Mouse (Mus musculus) myocyte (in vitro differentiated cells): Measurements from ENCODE around the gene Tceal7.

Source experiments
- E2F4 ChIP-seq: IDR thresholded peaks from one replicate; pipeline ENCODE4 v1.6.1; 2011; ENCODE audit warnings: mild to moderate bottlenecking, control low read depth, moderate library complexity; ENCODE audit not compliant: insufficient read depth
- POLR2A ChIP-seq: IDR thresholded peaks from one replicate; pipeline ENCODE4 v1.6.1; 2011; ENCODE audit warnings: low read depth, mild to moderate bottlenecking, control low read depth, moderate library complexity; ENCODE audit not compliant: insufficient read length

DNA sequence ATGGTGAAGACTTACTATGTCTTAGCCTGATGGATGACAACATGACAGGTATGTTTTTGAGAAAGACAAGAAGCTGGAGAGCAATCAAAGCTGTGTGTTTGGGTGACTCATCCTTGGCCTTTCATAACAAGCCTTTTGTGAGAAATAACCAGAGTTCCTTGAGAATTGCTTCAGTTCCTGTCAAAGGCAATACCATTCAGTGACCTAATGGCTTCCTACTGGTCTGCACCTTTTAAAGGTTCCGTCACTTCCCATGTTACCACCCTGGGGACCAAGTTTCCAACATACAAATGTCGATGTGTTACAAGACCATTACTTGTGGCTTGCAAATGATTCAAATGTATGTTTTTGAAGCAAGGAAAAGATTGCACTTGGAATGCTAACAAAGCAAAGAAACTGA is 28.6 kb downstream of the Tceal7 start:
- TF ChIP-seq POLR2A: no peak
- TF ChIP-seq E2F4: no peak
